Mouse (Mus musculus) brain, embryonic 14.5 days (tissue): ENCODE data around the gene Rsl1d1. TPM values are rescaled to one million over a fixed set of nuclear protein-coding genes. Genes with fewer than 3 reads are reported as not detected.

Experiments
- DNase-seq: peaks from one replicate; pipeline ENCODE4 v3.0.0-alpha.2; 2011; ENCODE audit warnings: low read depth
- CTCF ChIP-seq: fragments of 200-500 bp; IDR thresholded peaks from 2 replicates; pipeline ENCODE4 v1.5.1; 2012; ENCODE audit warnings: inconsistent platforms, mild to moderate bottlenecking, moderate library complexity, borderline replicate concordance; ENCODE audit not compliant: insufficient read depth, insufficient read length; ENCODE audit errors: extremely low read depth
- POLR2A ChIP-seq: fragments of 200-500 bp; IDR thresholded peaks from 2 replicates; pipeline ENCODE4 v1.6.1; 2012; ENCODE audit warnings: mild to moderate bottlenecking, inconsistent platforms, borderline replicate concordance; ENCODE audit not compliant: poor library complexity, insufficient read depth, insufficient read length, severe bottlenecking; ENCODE audit errors: extremely low read depth
- polyA plus RNA-seq: library from polyadenylated mRNA; depleted of rRNA; stranded (reverse); fragments of >200 nt; gene quantifications from 2 replicates; pipeline ENCODE4 v1.2.3, GENCODE M21; 2012; rRNA removed

The Rsl1d1 gene
- polyA plus RNA-seq: 57.9 and 62.4 TPM in 2 replicates

DNA sequence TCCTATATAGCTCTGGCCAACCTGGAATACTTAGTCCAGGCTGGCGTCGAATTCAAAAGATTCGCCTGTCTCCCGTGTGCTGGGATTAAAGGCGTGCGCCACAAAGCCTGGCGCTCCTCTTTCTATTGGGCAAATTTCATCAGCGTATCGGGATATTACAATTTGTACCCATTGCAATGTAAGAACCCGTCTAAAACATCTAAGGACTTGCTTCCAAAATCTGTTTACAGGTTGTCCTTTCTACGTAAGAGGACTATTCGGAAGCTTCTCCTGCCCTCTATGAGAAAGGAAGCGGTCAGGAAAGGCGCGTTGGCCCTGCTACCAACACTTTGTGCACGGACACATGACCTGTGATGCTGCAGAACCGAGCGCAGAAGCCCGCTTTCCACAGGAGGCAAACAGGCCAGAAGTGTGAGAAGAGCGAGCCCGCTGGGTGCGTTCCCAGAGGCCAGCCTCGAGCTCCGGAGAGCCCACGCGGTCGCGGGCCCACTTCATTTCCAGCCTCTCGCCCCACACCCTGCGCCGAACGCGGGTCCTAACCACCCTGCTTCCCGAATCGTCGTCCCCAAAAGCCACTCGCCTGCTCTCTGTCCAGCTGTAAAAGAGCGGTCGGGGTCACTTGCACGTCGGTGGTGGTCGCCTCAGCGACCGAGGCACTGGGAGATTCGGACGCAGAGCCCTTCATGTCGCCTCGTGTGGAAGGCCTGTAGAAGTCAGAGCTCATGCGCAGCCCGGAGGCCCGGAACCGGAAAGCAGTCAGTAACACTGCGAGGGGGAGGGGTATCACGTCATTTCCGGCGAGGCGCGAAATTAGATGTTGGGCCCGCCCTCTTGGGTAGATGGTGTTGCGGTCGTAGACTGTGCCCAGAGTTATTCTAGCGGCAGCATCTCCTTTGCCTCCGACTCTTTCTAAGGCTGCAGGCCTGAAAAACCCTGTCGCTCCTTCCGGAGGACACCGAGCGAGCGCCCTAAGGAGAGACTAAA lies at the start of gene Rsl1d1:
Gene Rsl1d1 (minus strand): TSS at position 761 of the 984 bp plus-strand sequence.
- TF ChIP-seq CTCF: no peak
- peak; percentile 55; the same call in 1 of the 2 replicates for TF ChIP-seq POLR2A
- peak; percentile 98 for DNase-seq

DNA sequence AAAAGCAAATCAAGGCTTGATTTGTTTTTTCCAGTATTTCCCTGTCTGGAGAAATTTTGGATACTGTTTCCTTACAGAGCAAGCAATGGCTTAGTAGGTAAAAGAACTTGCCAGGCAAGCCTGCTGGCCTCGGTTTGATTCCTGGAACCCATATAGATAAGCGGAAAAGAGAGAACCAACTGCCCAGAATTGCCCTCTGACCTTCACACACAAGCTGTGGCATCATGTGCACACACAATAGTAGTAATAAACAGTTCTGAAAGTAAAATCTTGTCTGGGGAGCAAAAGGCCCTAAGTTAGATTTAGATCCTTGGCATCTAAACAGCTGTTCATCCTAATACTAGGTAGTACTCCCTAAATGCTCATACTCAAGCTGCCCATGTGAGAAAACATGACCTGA lies 44.7 kb upstream of the Rsl1d1 start:
- DNase-seq: no peak
- TF ChIP-seq CTCF: no peak
- no peak for TF ChIP-seq POLR2A

DNA sequence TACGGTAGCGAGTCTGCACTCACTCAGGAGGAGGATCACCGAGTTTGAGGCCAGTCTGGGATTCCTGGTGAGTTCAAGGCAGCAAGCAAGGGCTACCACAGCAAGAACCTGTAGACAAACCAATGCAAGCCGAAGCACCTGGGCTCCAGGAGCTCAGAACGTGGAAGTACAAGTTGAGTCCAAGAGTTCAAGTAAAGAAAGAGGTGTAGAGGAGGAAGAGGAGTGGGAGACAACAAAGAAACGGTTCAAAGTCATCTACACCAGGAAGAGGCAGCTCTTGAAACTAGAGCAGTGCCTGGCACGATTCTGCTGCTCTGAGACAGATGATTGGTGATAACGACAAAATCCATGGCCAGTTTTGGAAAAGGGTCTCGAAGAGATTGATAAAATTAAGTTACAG lies 42.6 kb upstream of the Rsl1d1 start:
- DNase-seq: no peak
- TF ChIP-seq POLR2A: no peak
- no peak for TF ChIP-seq CTCF

DNA sequence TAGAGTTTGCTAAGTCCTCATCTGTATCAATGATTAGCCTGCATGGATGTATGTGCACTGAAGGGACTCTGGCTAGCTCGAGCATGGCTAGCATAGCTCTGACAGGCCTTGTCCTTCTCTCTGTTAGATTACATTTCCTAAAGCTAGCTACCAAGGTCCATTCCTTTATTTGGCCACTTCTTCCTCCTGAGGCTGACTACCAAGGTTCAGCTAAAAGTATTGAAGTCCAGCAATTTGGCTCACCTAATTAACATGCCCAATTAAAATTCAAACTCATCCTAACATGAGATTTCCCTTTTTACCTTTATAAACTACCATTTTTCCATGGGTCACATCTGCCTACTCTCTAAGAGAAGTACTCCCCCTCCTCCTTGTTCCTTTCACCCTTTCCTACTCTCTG lies 39.3 kb upstream of the Rsl1d1 start:
- DNase-seq: no peak
- TF ChIP-seq CTCF: no peak

DNA sequence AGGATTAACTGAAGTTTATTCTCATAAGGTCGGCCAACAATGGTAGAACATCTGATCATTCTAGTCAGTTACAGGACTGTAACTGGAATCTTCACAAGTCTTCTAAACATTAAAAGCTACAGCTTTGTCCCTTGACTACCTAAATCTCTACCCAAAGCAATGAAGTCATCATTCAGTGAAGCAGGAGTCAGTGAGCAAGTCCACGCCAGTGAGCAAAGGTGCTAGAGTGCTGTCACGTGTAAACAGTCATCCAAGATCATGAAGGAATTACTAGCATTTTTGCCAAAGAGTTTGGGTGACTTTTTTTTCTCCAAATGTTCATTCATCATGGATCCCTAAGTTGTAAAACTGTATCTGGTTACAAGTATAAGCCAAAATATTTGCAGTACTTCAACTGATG lies 14.7 kb upstream of the Rsl1d1 start:
- no peak for DNase-seq
- TF ChIP-seq POLR2A (no peak), CTCF (no peak)

DNA sequence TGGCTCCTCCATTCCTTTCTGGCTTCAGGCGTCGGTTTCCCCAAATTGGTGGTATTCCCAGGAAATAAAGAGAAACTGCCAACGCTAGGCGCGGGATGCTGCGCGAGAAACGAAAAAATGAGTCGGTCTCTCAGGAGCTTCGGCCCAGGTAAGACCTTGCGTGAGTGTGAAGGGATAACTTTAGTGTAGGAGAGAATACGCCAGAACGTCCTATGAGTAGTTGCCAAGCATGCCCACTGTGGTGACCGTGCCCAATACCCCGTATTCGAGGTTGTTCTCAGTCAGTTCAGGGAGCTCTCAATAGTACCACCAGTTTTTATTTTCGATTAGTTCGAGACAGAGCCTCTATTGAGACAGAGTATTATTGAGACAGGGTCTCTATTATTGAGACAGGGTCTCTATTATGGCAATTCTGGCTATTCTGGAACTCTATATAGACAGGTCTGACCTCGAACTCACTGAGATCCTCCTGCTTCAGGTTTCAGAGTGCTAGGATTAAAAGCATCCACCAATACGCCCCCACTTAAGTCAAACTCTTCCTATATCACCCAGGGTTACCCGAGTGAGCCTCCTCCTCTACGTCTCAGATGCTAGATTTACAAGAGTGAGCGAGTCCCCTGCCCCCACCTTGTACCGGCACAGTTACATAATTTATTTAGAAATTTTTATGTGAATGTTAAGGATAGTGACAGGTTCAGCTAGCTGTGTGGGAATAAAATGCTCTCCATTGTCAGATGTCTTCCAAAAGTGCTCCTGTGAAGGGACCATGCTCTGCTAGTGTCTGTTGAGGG lies 664 bp upstream of the Rsl1d1 start:
- no peak for DNase-seq
- TF ChIP-seq CTCF (no peak), POLR2A (no peak)

DNA sequence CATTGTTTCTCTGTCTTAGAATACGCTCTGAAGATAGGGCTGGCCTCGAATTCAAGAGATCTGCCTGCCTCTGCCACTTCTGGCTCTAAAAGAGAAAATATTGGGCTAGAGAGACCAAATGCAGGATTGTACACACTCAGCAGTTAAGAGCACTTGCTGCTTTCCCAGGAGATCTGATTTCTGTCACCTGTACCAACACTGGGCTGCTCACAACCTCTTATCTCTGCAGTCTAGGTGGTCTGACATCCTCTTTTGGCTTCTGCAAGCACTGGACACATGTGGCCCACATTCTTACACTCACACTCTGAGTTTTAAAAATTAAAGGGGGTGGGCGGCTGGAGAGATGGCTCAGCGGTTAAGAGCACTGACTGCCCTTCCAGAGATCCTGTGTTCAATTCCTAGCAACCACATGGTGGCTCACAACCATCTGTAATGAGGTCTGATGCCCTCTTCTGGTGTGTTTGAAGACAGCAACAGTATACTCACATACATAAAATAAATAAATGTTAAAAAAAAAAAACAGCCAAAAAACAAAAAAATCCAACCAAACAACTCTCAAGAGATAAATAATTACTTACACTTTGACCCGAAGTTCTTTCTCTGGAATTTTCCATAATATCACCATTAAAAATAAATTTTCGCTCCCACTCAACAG lies 1.3 kb downstream of the Rsl1d1 start:
- no peak for DNase-seq
- no peak for TF ChIP-seq CTCF
- no peak for TF ChIP-seq POLR2A

DNA sequence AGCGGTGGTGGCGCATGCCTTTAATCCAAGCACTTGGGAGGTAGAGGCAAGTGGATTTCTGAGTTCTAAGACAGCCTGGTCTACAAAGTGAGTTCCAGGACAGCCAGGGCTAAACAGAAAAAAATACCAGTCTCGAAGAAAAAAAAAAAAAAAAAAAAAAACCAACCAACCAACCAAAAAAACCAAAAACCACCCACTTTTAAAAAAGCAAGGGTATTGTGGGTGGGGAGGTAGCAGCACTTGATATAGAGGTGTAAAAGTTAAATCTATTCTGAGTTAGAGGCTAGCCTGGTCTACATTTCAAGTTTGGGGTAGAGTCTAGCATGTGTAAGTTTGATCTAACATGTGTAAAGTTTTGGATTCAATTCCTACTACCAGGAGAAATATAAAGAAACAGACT lies 2.9 kb downstream of the Rsl1d1 start:
- TF ChIP-seq CTCF: no peak
- no peak for TF ChIP-seq POLR2A

DNA sequence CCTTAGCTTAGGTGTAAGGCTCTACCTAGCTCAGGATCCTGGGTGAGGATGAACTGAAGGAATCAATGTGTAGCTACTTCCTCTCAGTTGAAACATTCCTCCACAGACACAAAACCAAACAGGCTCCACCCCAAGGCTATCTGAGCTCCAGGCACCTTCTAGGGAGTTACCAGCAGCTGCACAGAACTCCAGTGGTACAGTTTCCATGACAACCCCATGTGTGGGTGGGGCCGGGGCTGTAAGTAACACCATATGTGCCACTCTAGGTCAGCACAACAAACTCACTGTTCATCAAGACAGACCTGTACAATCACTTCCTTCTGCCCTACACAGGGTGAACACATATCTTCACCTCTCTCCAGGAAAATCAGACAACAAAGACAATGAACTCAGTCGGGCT lies 4.7 kb downstream of the Rsl1d1 start:
- TF ChIP-seq CTCF: no peak
- no peak for TF ChIP-seq POLR2A
- no peak for DNase-seq

More for the DNA sequence above, 2.9 kb downstream of the Rsl1d1 start:
- DNase-seq: no peak

DNA sequence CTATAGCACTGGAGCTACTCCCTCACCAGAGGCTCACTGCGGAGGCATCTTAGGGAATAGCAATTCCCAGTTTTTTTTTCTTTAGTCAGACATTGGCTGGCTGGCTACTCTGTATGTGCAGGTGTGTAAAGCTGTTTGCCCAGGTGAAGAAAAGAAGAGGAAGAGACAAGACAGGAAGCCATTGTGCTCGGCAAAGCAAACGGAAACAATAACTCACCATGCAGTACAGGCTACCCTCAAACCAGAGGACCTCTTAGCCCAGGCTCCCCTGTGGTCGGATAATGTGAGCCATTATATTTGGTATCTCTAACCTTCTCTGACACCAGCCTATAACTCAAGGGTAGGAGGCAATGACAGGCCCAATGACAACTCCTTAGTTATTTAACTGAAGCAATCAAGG lies 6.1 kb downstream of the Rsl1d1 start:
- TF ChIP-seq CTCF (no peak), POLR2A (no peak)
- DNase-seq: no peak

DNA sequence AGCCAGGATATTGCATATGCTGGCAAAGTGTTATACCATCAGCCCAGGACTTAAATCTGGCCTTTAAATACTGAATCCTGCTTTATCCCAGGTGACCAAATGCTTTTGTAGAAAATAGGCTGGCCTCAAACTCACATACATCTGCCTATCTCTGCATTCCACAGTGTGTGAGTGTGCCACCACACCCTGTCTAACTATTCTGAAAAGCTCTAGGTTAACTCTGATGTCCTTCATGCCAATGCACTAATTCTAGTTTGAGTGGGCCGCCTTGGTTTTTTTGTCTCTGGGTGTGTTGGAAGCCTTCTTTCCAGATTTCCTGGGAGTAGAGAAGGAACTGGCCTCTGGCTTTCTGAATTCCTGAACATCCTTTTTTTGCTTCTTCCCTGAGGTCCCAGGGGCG lies 9.9 kb downstream of the Rsl1d1 start:
- DNase-seq: no peak
- TF ChIP-seq POLR2A: no peak
- no peak for TF ChIP-seq CTCF
